8 mouse cellular contexts compared by ENCODE assay signal in genomic region chr5:135024665-135025224, GRCm38 (mm10). TPM values are rescaled to one million over a fixed set of nuclear protein-coding genes. Genes with fewer than 3 reads are reported as not detected.
A peak's percentile ranks its signal among the peaks of the same experiment; 100 is the strongest.
DNase-seq lines count a peak whose midpoint lies in the region; ATAC-seq and TF ChIP-seq lines count a peak whose summit lies in the region.

No protein-coding gene starts in this region.

- 69% methylated on average over 11 of the region's 11 CpGs for WGBS in hindbrain, embryonic 12.5 days

- no peak for TF ChIP-seq CTCF in E14TG2a.4 (conservative IDR thresholded peaks at IDR 0.05; ENCODE audit: low read length)

- DNase-seq in embryo, embryonic 11 days, result peak; percentile 59
- no peak for DNase-seq in embryo, embryonic 10 days (ENCODE audit: low spot score)
- DNase-seq in cerebellum, postnatal 14 days, result no peak
- DNase-seq in urinary bladder, postnatal 25 days (ENCODE audit: low spot score), result no peak
- no peak for DNase-seq in urinary bladder, adult 18-20 months (ENCODE audit: low spot score in 2 of 2)

- no peaks in the 10 kb centered on the region for H3K36me3 ChIP-seq in E14TG2a.4 (ENCODE audit: insufficient read depth, low read length)
- H3K36me3 ChIP-seq in hindbrain, embryonic 12.5 days, result no peaks in the 10 kb centered on the region
- no peaks in the 10 kb centered on the region for H3K36me3 ChIP-seq in megakaryocyte, embryonic 14.5 days (replicated peaks; ENCODE audit: low read length)

- peak overlapping the region; percentile 72 for H3K4me2 ChIP-seq in hindbrain, embryonic 12.5 days (replicated peaks)

- peak overlapping the region; percentile 93 for H3K4me3 ChIP-seq in E14TG2a.4 (replicated peaks; ENCODE audit: low read length)
- H3K4me3 ChIP-seq in hindbrain, embryonic 12.5 days, result peak overlapping the region; percentile 61
- peak overlapping the region; percentile 69 for H3K4me3 ChIP-seq in megakaryocyte, embryonic 14.5 days (replicated peaks)

- H3K27me3 ChIP-seq in E14TG2a.4 (ENCODE audit: insufficient read depth, low read length), result peaks cover 32% of the 10 kb centered on the region
- peaks cover 6% of the 10 kb centered on the region; the same call in 1 of the 2 replicates for H3K27me3 ChIP-seq in hindbrain, embryonic 12.5 days
- H3K27me3 ChIP-seq in megakaryocyte, embryonic 14.5 days (replicated peaks), result peaks cover 77% of the 10 kb centered on the region

- peak overlapping the region; percentile 75 for H3K9ac ChIP-seq in hindbrain, embryonic 12.5 days

- no peaks in the 10 kb centered on the region for H3K9me3 ChIP-seq in E14TG2a.4 (ENCODE audit: low read length)
- no peaks in the 10 kb centered on the region for H3K9me3 ChIP-seq in hindbrain, embryonic 12.5 days (replicated peaks)
- peaks cover 13% of the 10 kb centered on the region for H3K9me3 ChIP-seq in megakaryocyte, embryonic 14.5 days

- H3K27ac ChIP-seq in hindbrain, embryonic 12.5 days, result peak overlapping the region; percentile 32; the same call in 1 of the 2 replicates

- ATAC-seq in hindbrain, embryonic 12.5 days (ENCODE audit: low FRiP score), result no peak

- H3K4me1 ChIP-seq in E14TG2a.4 (replicated peaks; ENCODE audit: low read depth, low read length), result peaks cover 54% of the 10 kb centered on the region
- peaks cover 38% of the 10 kb centered on the region for H3K4me1 ChIP-seq in hindbrain, embryonic 12.5 days
- H3K4me1 ChIP-seq in megakaryocyte, embryonic 14.5 days, result peaks cover 55% of the 10 kb centered on the region

RNA-seq across cellular contexts. Expression of gene Stx1a, which starts 1.5 kb away (rescaled TPM):
- polyA plus RNA-seq in hindbrain, embryonic 12.5 days (2016; fragmentation: Nextera tagmentation; extraction: Ambion mirVana), result 34.3 and 38.7 TPM in 2 replicates
- polyA plus RNA-seq in megakaryocyte, embryonic 14.5 days (2012; ENCODE audit: insufficient read depth, low replicate concordance), result 1.1 and 1.6 TPM in 2 replicates

RNA-seq across cellular contexts. Expression of gene Abhd11, which starts 15.8 kb away (rescaled TPM):
- 47.4 and 51.0 TPM in 2 replicates for polyA plus RNA-seq in hindbrain, embryonic 12.5 days (2016; fragmentation: Nextera tagmentation; extraction: Ambion mirVana)
- polyA plus RNA-seq in megakaryocyte, embryonic 14.5 days (2012; ENCODE audit: insufficient read depth, low replicate concordance), result 23.7 and 34.3 TPM in 2 replicates

RNA-seq across cellular contexts. Expression of gene Cldn3, which starts 38.7 kb away (rescaled TPM):
- 8.2 and 18.3 TPM in 2 replicates for polyA plus RNA-seq in hindbrain, embryonic 12.5 days (2016; fragmentation: Nextera tagmentation; extraction: Ambion mirVana)
- polyA plus RNA-seq in megakaryocyte, embryonic 14.5 days (2012; ENCODE audit: insufficient read depth, low replicate concordance), result 0.64 and 3.8 TPM in 2 replicates

RNA-seq across cellular contexts. Expression of gene Dnajc30, which starts 39.3 kb away (rescaled TPM):
- 28.9 and 34.4 TPM in 2 replicates for polyA plus RNA-seq in hindbrain, embryonic 12.5 days (2016; fragmentation: Nextera tagmentation; extraction: Ambion mirVana)
- 42.1 and 116 TPM in 2 replicates for polyA plus RNA-seq in megakaryocyte, embryonic 14.5 days (2012; ENCODE audit: insufficient read depth, low replicate concordance)

RNA-seq across cellular contexts. Expression of gene Bud23, which starts 40.0 kb away (rescaled TPM):
- polyA plus RNA-seq in hindbrain, embryonic 12.5 days (2016; fragmentation: Nextera tagmentation; extraction: Ambion mirVana), result 113 and 119 TPM in 2 replicates
- polyA plus RNA-seq in megakaryocyte, embryonic 14.5 days (2012; ENCODE audit: insufficient read depth, low replicate concordance), result 67.0 and 146 TPM in 2 replicates

Comparison
In these comparisons a context has a peak if more than half of its experiments do, and no peak if none do; other contexts are left out.
1. RNA of gene Stx1a, which starts 1.5 kb away (polyA plus RNA-seq): 34.3 to 38.7 TPM in hindbrain, embryonic 12.5 days; 1.1 to 1.6 TPM in megakaryocyte, embryonic 14.5 days; every median in the first group is over 10 times any median in the second.
2. Peak in every context shown above with its lines, with median percentiles within 50 percentile points of each other: H3K4me3 ChIP-seq.